In the genomic region with DNA sequence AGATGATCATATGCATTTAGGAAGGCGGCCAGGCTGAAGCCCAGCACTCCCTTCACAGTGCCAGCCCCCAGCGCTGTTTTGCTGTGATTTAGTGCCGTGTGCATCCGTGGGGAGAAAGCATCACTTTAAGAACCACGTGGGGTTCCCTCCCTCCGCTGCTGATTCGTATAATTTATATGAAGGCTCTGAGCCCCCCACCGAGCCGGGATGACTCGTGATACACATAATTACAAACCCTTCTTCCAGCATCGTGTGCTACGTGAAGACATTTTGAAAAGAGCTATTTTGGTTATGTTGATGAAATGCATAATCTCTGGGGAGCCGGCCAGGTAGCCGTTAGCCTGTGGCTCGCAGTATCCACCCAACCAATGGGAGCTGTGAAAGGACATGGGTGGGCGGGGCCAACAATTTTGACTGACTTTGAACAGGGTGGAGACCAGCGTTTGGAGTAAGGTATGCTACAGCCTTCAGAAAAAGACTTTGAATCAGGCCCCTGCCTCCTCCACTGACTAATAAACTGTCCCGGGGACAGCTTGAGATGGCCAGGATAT, we compare ENCODE assay signal across 9 mouse cellular contexts.
A peak's percentile ranks its signal among the peaks of the same experiment; 100 is the strongest.
DNase-seq lines count a peak whose midpoint lies in the region; ATAC-seq and TF ChIP-seq lines count a peak whose summit lies in the region.
"Had no signal": no experiment of that assay in that cellular context is flagged by ENCODE, and none has a peak within 500 bp of the region (broad histone marks: within the 10 kb centered on the region; RNA-seq: fewer than 3 reads in every experiment).

No protein-coding gene starts in this region.

- no peak overlapping the region for H3K27ac ChIP-seq in cerebellum, adult 2 months (ENCODE audit: insufficient read depth, low read length)
- H3K27ac ChIP-seq in CH12.LX (ENCODE audit: insufficient read depth, low read depth), result no peak overlapping the region
- H3K27ac ChIP-seq: lung, embryonic 15.5 days had no signal

- no peak for ATAC-seq in cerebellum, adult (ENCODE audit: insufficient number of reproducible peaks, low FRiP score, low TSS enrichment)
- no peak for ATAC-seq in activated CD4-positive, CD25-positive, alpha-beta regulatory T cell, adult 4 months

- H3K27me3 ChIP-seq in cerebellum, adult 2 months (ENCODE audit: control insufficient read depth, insufficient read depth, low read length), result no peaks in the 10 kb centered on the region
- peaks cover 82% of the 10 kb centered on the region for H3K27me3 ChIP-seq in CH12.LX (replicated peaks)
- H3K27me3 ChIP-seq: lung, embryonic 15.5 days had no signal

- in situ Hi-C loops in CH12.LX (cut with MboI; ENCODE audit: low pct_ligation_motif_present, low pct_unique_long_range_greater_than_20kb, low sequenced_read_pairs), result loop anchor here (10.0 kb wide), 1 partner anchor 60 kb away; no protein-coding TSS in a partner anchor

- H3K9ac ChIP-seq in CH12.LX (ENCODE audit: insufficient read depth, low read depth), result no peak overlapping the region
- H3K9ac ChIP-seq: lung, embryonic 15.5 days had no signal

- H3K79me2 ChIP-seq in CH12.LX (replicated peaks; ENCODE audit: control insufficient read depth, extremely low read depth, insufficient read depth, poor library complexity, severe bottlenecking), result no peaks in the 10 kb centered on the region

- peak overlapping the region; percentile 19 for H3K4me3 ChIP-seq in cerebellum, adult 2 months (replicated peaks; ENCODE audit: insufficient read depth, low read depth, low read length)
- no peak overlapping the region for H3K4me3 ChIP-seq in CH12.LX (replicated peaks in 1 of 3; ENCODE audit: low read depth in 2 of 3, low read length in 2 of 3, poor library complexity in 1 of 3)
- H3K4me3 ChIP-seq: lung, embryonic 15.5 days had no signal

- H3K36me3 ChIP-seq in CH12.LX (replicated peaks in 1 of 2; ENCODE audit: control insufficient read depth in 1 of 2, insufficient read depth in 1 of 2, low read length in 1 of 2), result no peaks in the 10 kb centered on the region
- H3K36me3 ChIP-seq: lung, embryonic 15.5 days had no signal

- no peaks in the 10 kb centered on the region for H3K9me3 ChIP-seq in CH12.LX (replicated peaks; ENCODE audit: low read length)
- H3K9me3 ChIP-seq: lung, embryonic 15.5 days had no signal

- intact Hi-C loops in left cerebral cortex, postnatal 14 days (cut with DNase I), result no loop called here

- dilution Hi-C loops in CH12.LX (cut with MboI; ENCODE audit: extremely low pct_ligation_motif_present, extremely low pct_unique_long_range_greater_than_20kb, low sequenced_read_pairs), result no loop called here

- H3K4me1 ChIP-seq in cerebellum, adult 2 months (ENCODE audit: control insufficient read depth, insufficient read depth, low read length), result peaks cover 10% of the 10 kb centered on the region
- H3K4me1 ChIP-seq in CH12.LX (ENCODE audit: control insufficient read depth in 1 of 2, insufficient read depth in 2 of 2), result no peaks in the 10 kb centered on the region

- 59% methylated on average over 18 of the region's 18 CpGs for WGBS in cerebellum, adult 2 months

- no peak for TF ChIP-seq RAD21 in CH12.LX (IDR thresholded peaks at IDR 0.05; ENCODE audit: low read depth, low read length)

- TF ChIP-seq EP300 in CH12.LX (IDR thresholded peaks at IDR 0.05; ENCODE audit: low read length), result no peak

- no peak for TF ChIP-seq CTCF in cerebellum, adult 2 months (IDR thresholded peaks at IDR 0.05; ENCODE audit: borderline replicate concordance, insufficient read depth, low read depth, low read length)
- no peak for TF ChIP-seq CTCF in CH12.LX (conservative IDR thresholded peaks at IDR 0.05 in 1 of 2, IDR thresholded peaks at IDR 0.05 in 1 of 2; ENCODE audit: low read depth in 2 of 2, low read length in 2 of 2)

- H3K4me2 ChIP-seq in CH12.LX (ENCODE audit: insufficient read depth, low read depth, poor library complexity, severe bottlenecking), result no peak overlapping the region
- H3K4me2 ChIP-seq: lung, embryonic 15.5 days had no signal

- no peak for TF ChIP-seq POLR2A in cerebellum, adult 2 months (IDR thresholded peaks at IDR 0.05; ENCODE audit: borderline replicate concordance, insufficient read depth, low read length)
- no peak for TF ChIP-seq POLR2A in CH12.LX (IDR thresholded peaks at IDR 0.05; ENCODE audit: low read depth, low read length)

- DNase-seq in cerebellum, adult 2 months, result peak in 1 of 2 experiments; percentile 16
- DNase-seq in CH12.LX (ENCODE audit: extremely low read depth), result peak; percentile 17
- peak; percentile 64 to 79 for DNase-seq in frontal cortex, postnatal 36 days (ENCODE audit: low spot score in 2 of 2)
- peak; percentile 72 to 93 for DNase-seq in left cerebral cortex, postnatal 14 days (ENCODE audit: low spot score in 2 of 2)
- no peak for DNase-seq in adrenal gland, adult 8-10 months
- no peak for DNase-seq in lung, adult 18-20 months

TF ChIP-seq in CH12.LX, 34 proteins besides CTCF, POLR2A, EP300 and RAD21:
- TF ChIP-seq SMC3 (IDR thresholded peaks at IDR 0.05; ENCODE audit: low read depth, low read length) (no peak), ZNF384 (IDR thresholded peaks at IDR 0.05; ENCODE audit: low read depth, low read length) (no peak), MEF2A (IDR thresholded peaks at IDR 0.05; ENCODE audit: borderline replicate concordance, low read depth, low read length) (no peak), JUND (conservative IDR thresholded peaks at IDR 0.05; ENCODE audit: low read depth, low read length) (no peak), GABPA (IDR thresholded peaks at IDR 0.05; ENCODE audit: insufficient replicate concordance, low read depth, low read length) (no peak), ZMIZ1 (IDR thresholded peaks at IDR 0.05; ENCODE audit: low read depth, low read length) (no peak), E2F4 (IDR thresholded peaks at IDR 0.05; ENCODE audit: insufficient replicate concordance, low read depth, low read length) (no peak), BHLHE40 (IDR thresholded peaks at IDR 0.05; ENCODE audit: low read depth, low read length) (no peak), SIN3A (IDR thresholded peaks at IDR 0.05; ENCODE audit: low read length) (no peak), NELFE (IDR thresholded peaks at IDR 0.05; ENCODE audit: low read depth, low read length) (no peak), USF2 (conservative IDR thresholded peaks at IDR 0.05; ENCODE audit: low read depth, low read length) (no peak)

Comparison
In these comparisons a context has a peak if more than half of its experiments do, and no peak if none do; other contexts are left out.
1. DNase-seq: peak in CH12.LX (single experiment), frontal cortex, postnatal 36 days (2 of 2) and left cerebral cortex, postnatal 14 days (2 of 2); none in adrenal gland, adult 8-10 months (single experiment) and lung, adult 18-20 months (0 of 2).